Mouse (Mus musculus): ENCODE measurements around the gene Thumpd2. TPM values are rescaled to one million over a fixed set of nuclear protein-coding genes. Genes with fewer than 3 reads are reported as not detected.

Gene Thumpd2
- polyA plus RNA-seq (2011; ENCODE audit: insufficient read length, low read depth, missing spikeins) = 6.2 and 8.8 TPM in 2 replicates

DNA sequence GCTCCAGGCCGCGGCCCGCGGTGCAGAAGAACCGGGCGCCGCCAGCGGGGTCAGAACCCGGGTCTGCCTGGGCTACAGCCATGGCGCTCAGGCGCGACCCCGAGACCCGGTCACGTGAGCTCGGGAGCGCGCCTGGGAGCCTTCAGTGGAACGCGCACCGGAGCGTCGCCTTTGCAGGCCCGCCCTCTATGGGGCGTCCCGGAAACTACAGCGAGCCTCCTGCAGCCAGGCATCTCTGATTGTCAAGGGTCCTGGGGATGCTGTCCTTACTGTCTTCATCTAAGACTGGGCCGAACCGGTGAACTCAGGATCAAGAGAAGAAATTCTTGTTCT, at the start of gene Thumpd2:
Gene Thumpd2 (minus strand): TSS at position 104 of the 333 bp plus-strand sequence.
- peaks cover 4% of the 10 kb centered on the region; the same call in 1 of the 2 replicates for H3K4me1 ChIP-seq (ENCODE audit: control insufficient read depth, insufficient read depth, low read length)
- H3K27ac ChIP-seq (ENCODE audit: insufficient read depth, low read length) = peak within 1 kb of the TSS; percentile 67
- H3K4me3 ChIP-seq (ENCODE audit: insufficient read depth, low read length) = peak within 1 kb of the TSS; percentile 85
- TF ChIP-seq CTCF (IDR thresholded peaks at IDR 0.05; ENCODE audit: borderline replicate concordance, insufficient read depth, low read length) = peak; percentile 71
- TF ChIP-seq POLR2A (IDR thresholded peaks at IDR 0.05; ENCODE audit: low read depth, low read length) = peak; percentile 69

DNA sequence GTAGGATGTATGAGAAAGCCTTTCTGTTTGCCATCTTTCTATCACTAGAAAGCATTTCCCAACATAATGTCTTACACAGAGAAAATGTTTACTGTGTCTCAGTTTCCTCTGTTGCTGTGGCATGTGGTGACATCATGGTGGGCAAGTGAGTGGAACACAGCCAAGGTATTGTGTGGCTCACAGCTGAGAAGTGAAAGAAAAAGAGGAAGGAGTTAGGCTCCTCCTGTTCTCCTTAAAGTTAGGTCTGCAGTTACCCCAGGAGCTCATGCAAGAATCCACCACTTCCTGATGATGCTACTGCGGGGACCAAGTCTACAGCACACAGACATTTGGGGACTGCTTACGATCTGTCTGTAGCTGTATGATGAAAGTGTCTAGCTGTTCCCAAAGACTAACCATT, 39.4 kb upstream of the Thumpd2 start:
- TF ChIP-seq CTCF (IDR thresholded peaks at IDR 0.05; ENCODE audit: borderline replicate concordance, insufficient read depth, low read length) (no peak), POLR2A (IDR thresholded peaks at IDR 0.05; ENCODE audit: low read depth, low read length) (no peak)

DNA sequence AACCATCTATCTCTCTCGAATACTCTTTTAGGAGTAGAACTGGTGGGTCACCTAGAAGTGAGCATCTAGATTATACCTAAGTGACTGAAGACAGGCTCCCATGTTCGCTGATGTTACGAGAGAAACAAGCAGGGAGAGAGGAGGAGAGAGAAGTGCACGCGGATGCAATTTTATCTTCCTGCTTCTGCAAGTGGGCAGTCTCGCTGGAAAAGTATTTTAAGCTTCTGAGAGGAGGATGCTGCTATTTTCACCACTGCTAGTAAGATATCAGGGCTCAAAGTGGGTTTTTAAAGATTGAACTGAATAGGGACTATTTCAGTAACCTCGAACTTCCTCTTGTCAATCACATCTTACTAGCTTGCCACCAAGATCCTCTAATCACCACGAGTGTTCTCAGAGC, 38.0 kb upstream of the Thumpd2 start:
- no peak overlapping the region for H3K27ac ChIP-seq (ENCODE audit: insufficient read depth, low read length)
- H3K4me1 ChIP-seq (ENCODE audit: control insufficient read depth, insufficient read depth, low read length) = no peaks in the 10 kb centered on the region
- no peak overlapping the region for H3K4me3 ChIP-seq (ENCODE audit: insufficient read depth, low read length)
- no peak for TF ChIP-seq CTCF (IDR thresholded peaks at IDR 0.05; ENCODE audit: borderline replicate concordance, insufficient read depth, low read length)
- TF ChIP-seq POLR2A (IDR thresholded peaks at IDR 0.05; ENCODE audit: low read depth, low read length) = no peak

More for the DNA sequence above, 39.4 kb upstream of the Thumpd2 start:
- Histone ChIP-seq H3K4me3 (ENCODE audit: insufficient read depth, low read length) (no peak overlapping the region), H3K27ac (ENCODE audit: insufficient read depth, low read length) (no peak overlapping the region), H3K4me1 (ENCODE audit: control insufficient read depth, insufficient read depth, low read length) (no peaks in the 10 kb centered on the region)

DNA sequence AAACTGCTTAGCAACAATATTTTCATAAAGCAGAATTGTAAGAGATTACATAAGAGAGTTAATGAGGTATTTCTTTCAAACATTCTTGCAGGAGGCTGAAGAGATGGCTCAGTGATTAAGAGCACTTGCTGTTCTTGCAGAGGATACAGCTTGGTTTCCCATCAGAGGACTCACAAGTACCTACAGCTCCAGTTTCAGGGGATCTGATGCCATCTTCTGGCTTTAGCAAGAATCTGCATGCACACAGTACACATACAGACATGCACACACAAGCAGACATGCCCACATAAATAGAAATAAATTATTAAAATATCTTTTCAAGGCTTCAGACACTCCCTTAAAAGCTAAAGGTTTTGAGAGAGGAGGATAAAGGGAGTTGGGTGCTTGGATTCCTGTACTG, 33.6 kb upstream of the Thumpd2 start:
- TF ChIP-seq CTCF (IDR thresholded peaks at IDR 0.05; ENCODE audit: borderline replicate concordance, insufficient read depth, low read length) (no peak), POLR2A (IDR thresholded peaks at IDR 0.05; ENCODE audit: low read depth, low read length) (no peak)
- Histone ChIP-seq H3K27ac (ENCODE audit: insufficient read depth, low read length) (no peak overlapping the region), H3K4me3 (ENCODE audit: insufficient read depth, low read length) (no peak overlapping the region), H3K4me1 (ENCODE audit: control insufficient read depth, insufficient read depth, low read length) (no peaks in the 10 kb centered on the region)

DNA sequence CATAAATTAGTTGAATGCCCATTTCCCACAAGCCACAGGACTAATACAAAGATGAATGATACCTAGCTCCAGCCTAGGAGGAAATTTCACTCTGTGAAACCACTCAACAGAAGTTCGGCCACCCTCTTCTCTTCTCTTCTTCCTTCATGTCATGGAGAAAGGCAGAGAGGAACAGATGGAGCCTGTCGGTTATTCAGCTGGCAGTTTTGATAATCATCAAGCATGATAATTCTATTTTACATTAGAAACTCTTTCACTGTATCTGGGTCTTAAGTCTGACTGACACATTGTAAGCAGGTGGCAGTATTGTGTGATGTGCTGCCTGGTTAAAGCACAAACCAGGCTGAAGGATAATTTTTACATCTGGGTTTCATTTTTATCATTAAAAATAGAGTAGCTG, 31.6 kb upstream of the Thumpd2 start:
- TF ChIP-seq CTCF (IDR thresholded peaks at IDR 0.05; ENCODE audit: borderline replicate concordance, insufficient read depth, low read length) = no peak
- no peak for TF ChIP-seq POLR2A (IDR thresholded peaks at IDR 0.05; ENCODE audit: low read depth, low read length)
- Histone ChIP-seq H3K4me3 (ENCODE audit: insufficient read depth, low read length) (no peak overlapping the region), H3K4me1 (ENCODE audit: control insufficient read depth, insufficient read depth, low read length) (no peaks in the 10 kb centered on the region), H3K27ac (ENCODE audit: insufficient read depth, low read length) (no peak overlapping the region)

DNA sequence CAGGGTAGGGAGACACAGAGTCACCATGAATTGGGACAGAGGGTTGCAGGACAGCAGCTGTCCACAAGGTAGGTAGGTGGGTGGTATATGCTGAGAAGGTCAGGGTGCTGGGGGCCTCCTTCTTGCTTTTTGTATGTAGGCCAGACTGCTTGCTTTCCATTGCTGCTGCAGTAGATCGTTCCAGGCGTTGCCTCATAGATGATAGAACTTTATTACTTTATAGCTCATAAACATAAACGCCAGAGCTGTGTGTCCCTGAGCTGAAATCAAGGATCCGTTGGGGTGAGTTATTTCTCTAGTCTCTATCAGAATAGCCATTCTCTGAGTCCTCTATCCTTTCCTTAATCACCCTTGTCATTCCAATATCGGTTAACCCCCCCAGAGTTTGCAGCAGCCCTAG, 27.9 kb upstream of the Thumpd2 start:
- Histone ChIP-seq H3K4me3 (ENCODE audit: insufficient read depth, low read length) (no peak overlapping the region), H3K4me1 (ENCODE audit: control insufficient read depth, insufficient read depth, low read length) (no peaks in the 10 kb centered on the region), H3K27ac (ENCODE audit: insufficient read depth, low read length) (no peak overlapping the region)
- TF ChIP-seq POLR2A (IDR thresholded peaks at IDR 0.05; ENCODE audit: low read depth, low read length) = no peak
- TF ChIP-seq CTCF (IDR thresholded peaks at IDR 0.05; ENCODE audit: borderline replicate concordance, insufficient read depth, low read length) = no peak

DNA sequence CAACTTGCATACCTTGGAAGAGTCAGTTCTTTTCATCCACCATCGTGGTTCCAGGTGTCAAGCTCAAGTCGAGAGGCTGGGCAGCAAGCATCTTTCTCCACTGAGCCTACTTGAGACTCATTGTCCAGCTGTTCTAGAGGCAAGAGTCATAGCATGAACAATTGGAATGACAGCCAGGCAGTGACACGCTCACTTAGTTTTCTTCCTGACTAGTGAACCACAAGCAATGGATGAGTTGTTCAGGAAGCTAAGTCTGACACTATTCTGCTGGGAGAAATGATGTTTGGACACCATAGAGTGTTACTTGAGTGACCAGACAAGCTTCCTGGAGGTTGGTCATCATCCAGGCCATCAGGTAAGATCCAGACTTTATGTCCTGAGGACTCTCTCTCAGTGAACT, 24.0 kb upstream of the Thumpd2 start:
- Histone ChIP-seq H3K27ac (ENCODE audit: insufficient read depth, low read length) (no peak overlapping the region), H3K4me1 (ENCODE audit: control insufficient read depth, insufficient read depth, low read length) (no peaks in the 10 kb centered on the region), H3K4me3 (ENCODE audit: insufficient read depth, low read length) (no peak overlapping the region)
- TF ChIP-seq CTCF (IDR thresholded peaks at IDR 0.05; ENCODE audit: borderline replicate concordance, insufficient read depth, low read length) (no peak), POLR2A (IDR thresholded peaks at IDR 0.05; ENCODE audit: low read depth, low read length) (no peak)

DNA sequence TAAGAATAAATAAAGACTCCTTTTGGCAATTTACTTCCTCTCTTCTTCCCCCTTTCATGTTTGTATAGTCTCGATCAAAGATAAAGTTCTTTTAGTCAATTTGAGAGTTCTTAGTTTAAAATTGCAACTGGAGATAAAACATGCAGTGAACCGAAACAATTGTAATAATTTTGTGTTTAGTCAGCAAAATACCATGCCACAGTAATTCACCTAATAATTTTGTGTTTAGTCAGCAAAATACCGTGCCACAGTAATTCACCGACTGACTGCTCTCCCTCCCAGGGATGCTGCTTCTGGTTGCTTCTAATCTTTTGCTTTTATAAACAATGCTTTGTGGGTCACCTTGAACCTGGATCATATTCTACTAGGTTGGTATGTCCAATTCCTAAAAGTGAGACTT, 22.9 kb upstream of the Thumpd2 start:
- TF ChIP-seq CTCF (IDR thresholded peaks at IDR 0.05; ENCODE audit: borderline replicate concordance, insufficient read depth, low read length) (no peak), POLR2A (IDR thresholded peaks at IDR 0.05; ENCODE audit: low read depth, low read length) (no peak)
- Histone ChIP-seq H3K4me1 (ENCODE audit: control insufficient read depth, insufficient read depth, low read length) (no peaks in the 10 kb centered on the region), H3K27ac (ENCODE audit: insufficient read depth, low read length) (no peak overlapping the region), H3K4me3 (ENCODE audit: insufficient read depth, low read length) (no peak overlapping the region)

DNA sequence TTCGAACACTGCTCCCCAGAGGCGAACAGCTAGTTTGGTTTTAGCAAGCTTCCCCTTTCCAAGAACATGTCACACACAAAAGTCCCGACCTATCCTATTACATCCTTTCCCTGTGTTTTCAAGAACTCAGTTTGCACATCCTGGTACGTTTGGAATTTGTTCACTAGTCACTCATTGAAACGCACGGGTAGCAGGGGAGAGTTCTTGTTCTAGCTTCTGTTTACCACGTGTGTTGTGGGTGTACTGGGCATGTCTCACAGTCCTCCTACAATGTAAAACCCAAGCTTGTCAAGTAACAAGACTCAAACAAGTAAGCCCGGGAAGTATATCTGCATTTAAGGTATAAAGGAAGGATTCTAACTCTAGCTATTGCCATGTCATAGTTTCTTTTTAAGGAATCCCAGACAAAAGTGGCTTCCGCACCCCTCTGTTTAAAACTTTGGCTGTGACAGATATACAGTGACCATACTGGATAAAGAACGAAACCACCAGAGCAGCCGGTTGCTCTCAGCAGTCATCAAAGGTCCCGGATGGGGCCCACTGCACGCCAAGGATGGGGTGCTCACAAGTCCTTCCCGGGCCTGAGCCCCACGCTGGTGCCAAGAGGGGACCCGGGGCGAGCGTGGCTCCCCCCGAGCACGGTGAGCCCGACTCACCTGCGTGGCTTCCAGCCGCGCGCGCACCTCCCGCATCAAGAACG, 453 bp downstream of the Thumpd2 start:
- Histone ChIP-seq H3K4me1 (ENCODE audit: control insufficient read depth, insufficient read depth, low read length) (peaks cover 4% of the 10 kb centered on the region; the same call in 1 of the 2 replicates), H3K4me3 (ENCODE audit: insufficient read depth, low read length) (peak overlapping the region; percentile 85), H3K27ac (ENCODE audit: insufficient read depth, low read length) (peak overlapping the region; percentile 67)
- TF ChIP-seq POLR2A (IDR thresholded peaks at IDR 0.05; ENCODE audit: low read depth, low read length) (no peak), CTCF (IDR thresholded peaks at IDR 0.05; ENCODE audit: borderline replicate concordance, insufficient read depth, low read length) (no peak)

DNA sequence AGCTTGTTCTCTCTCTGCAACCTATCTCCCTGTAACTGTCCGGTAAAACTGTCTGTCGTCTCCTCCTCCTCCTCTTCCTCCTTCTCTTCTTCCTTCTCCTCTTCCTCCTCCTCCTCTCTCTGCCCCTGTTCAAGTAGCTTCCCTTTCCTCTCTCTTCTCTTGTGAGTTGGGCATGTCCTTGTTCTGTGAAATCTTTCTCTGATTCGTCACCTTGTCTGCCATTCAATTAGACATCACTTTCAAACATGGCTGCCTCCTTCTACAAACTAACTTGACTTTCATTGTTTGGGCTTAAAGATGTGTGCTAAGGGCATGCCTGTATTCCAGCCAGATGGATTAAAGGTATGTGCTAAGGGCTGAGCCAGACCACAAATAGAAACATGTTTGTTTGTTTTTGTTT, 1.5 kb downstream of the Thumpd2 start:
- TF ChIP-seq POLR2A (IDR thresholded peaks at IDR 0.05; ENCODE audit: low read depth, low read length) (no peak), CTCF (IDR thresholded peaks at IDR 0.05; ENCODE audit: borderline replicate concordance, insufficient read depth, low read length) (no peak)
- Histone ChIP-seq H3K4me3 (ENCODE audit: insufficient read depth, low read length) (no peak overlapping the region), H3K27ac (ENCODE audit: insufficient read depth, low read length) (peak overlapping the region; percentile 34; the same call in 1 of the 2 replicates), H3K4me1 (ENCODE audit: control insufficient read depth, insufficient read depth, low read length) (peaks cover 4% of the 10 kb centered on the region; the same call in 1 of the 2 replicates)

Measured in embryonic fibroblast, embryonic 13.5 days (primary cell).